Mouse (Mus musculus): ENCODE measurements around the gene Papss2.

DNA sequence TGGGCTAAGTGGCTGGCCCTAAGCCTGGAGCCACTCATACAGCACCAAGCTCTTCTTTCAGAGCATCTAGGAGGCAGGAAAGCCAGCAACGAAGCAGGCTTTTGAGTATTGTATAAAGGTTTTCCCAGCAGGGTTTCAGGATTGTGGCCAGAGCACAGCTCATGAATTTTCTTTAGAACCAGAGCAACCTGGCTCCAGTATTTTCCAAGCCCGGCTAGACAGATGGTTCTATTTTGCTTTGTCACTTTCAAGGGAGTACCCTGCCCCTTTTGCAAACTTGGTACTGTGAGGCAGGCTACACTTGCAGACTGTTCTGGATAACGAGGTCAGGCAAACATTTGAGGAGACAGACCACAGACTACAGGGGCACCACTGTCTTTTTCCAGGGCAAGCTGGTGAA lies 40.3 kb upstream of the Papss2 start:
- no peak for TF ChIP-seq CTCF (conservative IDR thresholded peaks at IDR 0.05; ENCODE audit: insufficient read depth, insufficient read length, low read depth, low read length)
- TF ChIP-seq POLR2A (IDR thresholded peaks at IDR 0.05; ENCODE audit: low read depth, low read length): no peak
